Mouse (Mus musculus) CH12.LX (cell line): ENCODE results near the gene Arhgap28. TPM values are rescaled to one million over a fixed set of nuclear protein-coding genes. Genes with fewer than 3 reads are reported as not detected.

Experiments used
- DNase-seq: peaks from one replicate; pipeline ENCODE4 v3.0.0-alpha.2; 2013; ENCODE audit errors: extremely low read depth
- H3K27ac ChIP-seq: 2 replicates; pipeline ENCODE4 v1.5.1; 2012; ENCODE audit warnings: low read depth, mild to moderate bottlenecking, control low read depth, moderate library complexity; ENCODE audit not compliant: insufficient read depth
- H3K27me3 ChIP-seq: replicated peaks from 2 replicates; pipeline ENCODE3; 2012; ENCODE audit warnings: inconsistent platforms
- H3K36me3 ChIP-seq, 2 experiments: replicated peaks in 1 of 2; 2 replicates each; pipeline versions ENCODE3 to v1.6.1; 2012; ENCODE audit warnings: inconsistent platforms in 1 of 2, low read length in 1 of 2, mild to moderate bottlenecking in 1 of 2, mixed read lengths in 1 of 2, moderate library complexity in 1 of 2; ENCODE audit not compliant: control insufficient read depth in 1 of 2, insufficient read depth in 1 of 2
- H3K4me1 ChIP-seq, 2 experiments: 2 replicates each; pipeline ENCODE4 v1.6.1; 2012; ENCODE audit warnings: inconsistent platforms in 1 of 2, moderate library complexity in 1 of 2; ENCODE audit not compliant: insufficient read depth in 2 of 2, control insufficient read depth in 1 of 2
- H3K4me2 ChIP-seq: 2 replicates; pipeline ENCODE4 v1.6.1; 2012; ENCODE audit warnings: low read depth, mild to moderate bottlenecking, control low read depth; ENCODE audit not compliant: poor library complexity, insufficient read depth, severe bottlenecking
- H3K4me3 ChIP-seq, 3 experiments: fragments of 150-350 bp in 1 of 3; sonication (generic) in 1 of 3; replicated peaks in 1 of 3; 2 replicates each; pipeline versions ENCODE3 to v1.5.1; 2011 to 2012; ENCODE audit warnings: low read depth in 2 of 3, low read length in 2 of 3, mild to moderate bottlenecking in 2 of 3, moderate library complexity in 2 of 3, control low read depth in 1 of 3, improper control_type of control experiment in 1 of 3, inconsistent platforms in 1 of 3, mixed read lengths in 1 of 3; ENCODE audit not compliant: poor library complexity in 1 of 3
- H3K79me2 ChIP-seq: replicated peaks from 2 replicates; pipeline ENCODE4 v1.6.1; 2012; ENCODE audit warnings: mild to moderate bottlenecking, moderate library complexity; ENCODE audit not compliant: control insufficient read depth, poor library complexity, insufficient read depth, severe bottlenecking; ENCODE audit errors: extremely low read depth
- H3K9ac ChIP-seq: 2 replicates; pipeline ENCODE4 v1.6.1; 2012; ENCODE audit warnings: low read depth, mild to moderate bottlenecking, control low read depth, moderate library complexity; ENCODE audit not compliant: insufficient read depth
- H3K9me3 ChIP-seq: replicated peaks from 2 replicates; pipeline ENCODE3; 2012; ENCODE audit warnings: low read length, inconsistent platforms, mixed read lengths
- BHLHE40 ChIP-seq: IDR thresholded peaks from 2 replicates; pipeline ENCODE4 v1.6.1; 2011; ENCODE audit warnings: mild to moderate bottlenecking, low read depth, low read length, improper control_type of control experiment
- CHD1 ChIP-seq: IDR thresholded peaks from 2 replicates; pipeline ENCODE4 v1.6.1; 2012; ENCODE audit warnings: low read depth, low read length, improper control_type of control experiment, inconsistent platforms
- CHD2 ChIP-seq: IDR thresholded peaks from 2 replicates; pipeline ENCODE4 v1.6.1; 2011; ENCODE audit warnings: low read length, improper control_type of control experiment
- E2F4 ChIP-seq: IDR thresholded peaks from 2 replicates; pipeline ENCODE4 v1.6.1; 2011; ENCODE audit warnings: low read depth, low read length, improper control_type of control experiment; ENCODE audit not compliant: insufficient replicate concordance
- ELF1 ChIP-seq: IDR thresholded peaks from 2 replicates; pipeline ENCODE4 v1.6.1; 2014; ENCODE audit warnings: low read depth, mild to moderate bottlenecking, inconsistent platforms, low read length, improper control_type of control experiment
- ETS1 ChIP-seq: conservative IDR thresholded peaks from 2 replicates; pipeline ENCODE4 v1.6.1; 2012; ENCODE audit warnings: low read depth, mild to moderate bottlenecking, inconsistent platforms, low read length, improper control_type of control experiment, moderate library complexity
- GABPA ChIP-seq: IDR thresholded peaks from 2 replicates; pipeline ENCODE4 v1.6.1; 2012; ENCODE audit warnings: low read depth, low read length, improper control_type of control experiment, inconsistent platforms; ENCODE audit not compliant: insufficient replicate concordance
- HCFC1 ChIP-seq: IDR thresholded peaks from 2 replicates; pipeline ENCODE4 v1.6.1; 2012; ENCODE audit warnings: low read depth, mild to moderate bottlenecking, inconsistent platforms, low read length, improper control_type of control experiment
- JUN ChIP-seq: IDR thresholded peaks from 2 replicates; pipeline ENCODE4 v1.6.1; 2011; ENCODE audit warnings: low read depth, mild to moderate bottlenecking, low read length, improper control_type of control experiment, moderate library complexity; ENCODE audit not compliant: insufficient read depth
- JUND ChIP-seq: conservative IDR thresholded peaks from 2 replicates; pipeline ENCODE4 v1.6.1; 2011; ENCODE audit warnings: low read depth, low read length, improper control_type of control experiment
- MAFK ChIP-seq: IDR thresholded peaks from 2 replicates; pipeline ENCODE4 v1.6.1; 2011; ENCODE audit warnings: low read length, improper control_type of control experiment; ENCODE audit not compliant: insufficient replicate concordance
- MAX ChIP-seq: IDR thresholded peaks from 2 replicates; pipeline ENCODE4 v1.6.1; 2011; ENCODE audit warnings: low read length, improper control_type of control experiment
- MXI1 ChIP-seq: IDR thresholded peaks from 2 replicates; pipeline ENCODE4 v1.6.1; 2011; ENCODE audit warnings: mild to moderate bottlenecking, low read depth, low read length, improper control_type of control experiment
- NRF1 ChIP-seq: IDR thresholded peaks from 2 replicates; pipeline ENCODE4 v1.6.1; 2014; ENCODE audit warnings: low read depth, mild to moderate bottlenecking, inconsistent platforms, low read length, improper control_type of control experiment, moderate library complexity
- PAX5 ChIP-seq: IDR thresholded peaks from 2 replicates; pipeline ENCODE4 v1.6.1; 2012; ENCODE audit warnings: low read length, inconsistent platforms, mixed read lengths
- POLR2A ChIP-seq: IDR thresholded peaks from 2 replicates; pipeline ENCODE4 v1.6.1; 2011; ENCODE audit warnings: low read depth, mild to moderate bottlenecking, improper control_type of control experiment, low read length
- POLR2AphosphoS2 ChIP-seq: IDR thresholded peaks from 2 replicates; pipeline ENCODE4 v1.6.1; 2011; ENCODE audit warnings: low read depth, low read length, improper control_type of control experiment
- RCOR1 ChIP-seq: conservative IDR thresholded peaks from 2 replicates; pipeline ENCODE4 v1.6.1; 2012; ENCODE audit warnings: low read depth, mild to moderate bottlenecking, inconsistent platforms, low read length, improper control_type of control experiment
- SIN3A ChIP-seq: IDR thresholded peaks from 2 replicates; pipeline ENCODE4 v1.6.1; 2012; ENCODE audit warnings: low read length, improper control_type of control experiment, inconsistent platforms
- SMC3 ChIP-seq: IDR thresholded peaks from 2 replicates; pipeline ENCODE4 v1.6.1; 2011; ENCODE audit warnings: low read depth, low read length, improper control_type of control experiment
- TBP ChIP-seq: conservative IDR thresholded peaks from 2 replicates; pipeline ENCODE4 v1.6.1; 2011; ENCODE audit warnings: low read depth, low read length, improper control_type of control experiment
- TCF12 ChIP-seq: IDR thresholded peaks from 2 replicates; pipeline ENCODE4 v1.6.1; 2014; ENCODE audit warnings: low read depth, mild to moderate bottlenecking, inconsistent platforms, low read length, improper control_type of control experiment
- UBTF ChIP-seq: IDR thresholded peaks from 2 replicates; pipeline ENCODE4 v1.6.1; 2012; ENCODE audit warnings: low read depth, mild to moderate bottlenecking, inconsistent platforms, low read length, improper control_type of control experiment, moderate library complexity
- USF1 ChIP-seq: IDR thresholded peaks from 2 replicates; pipeline ENCODE4 v1.6.1; 2014; ENCODE audit warnings: low read depth, mild to moderate bottlenecking, inconsistent platforms, low read length, improper control_type of control experiment
- ZC3H11A ChIP-seq: IDR thresholded peaks from 2 replicates; pipeline ENCODE4 v1.6.1; 2012; ENCODE audit warnings: low read depth, mild to moderate bottlenecking, inconsistent platforms, low read length, improper control_type of control experiment
- ZMIZ1 ChIP-seq: IDR thresholded peaks from 2 replicates; pipeline ENCODE4 v1.6.1; 2012; ENCODE audit warnings: low read depth, mild to moderate bottlenecking, inconsistent platforms, low read length, improper control_type of control experiment
- ZNF384 ChIP-seq: IDR thresholded peaks from 2 replicates; pipeline ENCODE4 v1.6.1; 2012; ENCODE audit warnings: low read depth, low read length, improper control_type of control experiment, inconsistent platforms
- dilution Hi-C: fragments of 300-500 bp; cut with MboI; formaldehyde crosslinking; loops from 2 replicates; pipeline ENCODE4 v1.14.3; 2020; ENCODE audit warnings: low sequenced_read_pairs; ENCODE audit not compliant: extremely low pct_unique_long_range_greater_than_20kb, extremely low pct_ligation_motif_present
- in situ Hi-C: fragments of 300-500 bp; cut with MboI; formaldehyde crosslinking; loops from 3 replicates; pipeline ENCODE4 v1.14.3; 2019; ENCODE audit warnings: low sequenced_read_pairs, low pct_ligation_motif_present, low pct_unique_long_range_greater_than_20kb, mixed read lengths
- polyA plus RNA-seq: library from polyadenylated mRNA; unstranded; fragments of >175 nt; gene quantifications from 2 replicates; pipeline ENCODE4 v1.2.1, GENCODE M21; 2012; ENCODE audit warnings: low read depth; ENCODE audit not compliant: insufficient read length
- total RNA-seq, 2 experiments: library from RNA; depleted of rRNA; stranded (reverse); fragments of 300-350 nt in 1 of 2; fragments of >200 nt in 1 of 2; gene quantifications; 2 replicates each; pipeline ENCODE4 v1.2.3; 2012 to 2014

Gene Arhgap28
- total and polyA plus RNA-seq, 3 experiments: not detected

GRCm38 (mm10) chr17:67869731-67870601, 134.0 kb downstream of the Arhgap28 start:
- H3K9me3 ChIP-seq: peaks cover 81% of the 10 kb centered on the region
- H3K36me3 ChIP-seq: no peaks in the 10 kb centered on the region
- no peak overlapping the region for H3K4me3 ChIP-seq
- no peaks in the 10 kb centered on the region for H3K27me3 ChIP-seq
- TF ChIP-seq POLR2AphosphoS2 (no peak), ZMIZ1 (no peak), POLR2A (no peak), CHD1 (no peak), UBTF (no peak), RCOR1 (no peak), ZC3H11A (no peak), ELF1 (no peak), USF1 (no peak), E2F4 (no peak), ZNF384 (no peak), JUN (no peak), HCFC1 (no peak), SIN3A (no peak), PAX5 (no peak), BHLHE40 (no peak), SMC3 (no peak), TBP (no peak)
- H3K4me1 ChIP-seq: no peaks in the 10 kb centered on the region
- DNase-seq: no peak
- in situ Hi-C loops (no loop called here), dilution Hi-C loops (no loop called here)
- no peaks in the 10 kb centered on the region for H3K79me2 ChIP-seq
- H3K27ac ChIP-seq: no peak overlapping the region
- no peak overlapping the region for H3K9ac ChIP-seq
- no peak overlapping the region for H3K4me2 ChIP-seq

GRCm38 (mm10) chr17:67866541-67867241, 137.2 kb downstream of the Arhgap28 start:
- Histone ChIP-seq H3K79me2 (no peaks in the 10 kb centered on the region), H3K9me3 (peaks cover 79% of the 10 kb centered on the region), H3K27ac (no peak overlapping the region), H3K4me1 (no peaks in the 10 kb centered on the region), H3K4me2 (no peak overlapping the region), H3K36me3 (no peaks in the 10 kb centered on the region), H3K9ac (no peak overlapping the region), H3K27me3 (no peaks in the 10 kb centered on the region), H3K4me3 (no peak overlapping the region)
- TF ChIP-seq ZNF384 (no peak), MAFK (no peak), NRF1 (no peak), ZC3H11A (no peak), ETS1 (no peak), GABPA (no peak), SMC3 (no peak), BHLHE40 (no peak), JUND (no peak), TCF12 (no peak), JUN (no peak), MAX (no peak), POLR2AphosphoS2 (no peak), MXI1 (no peak), CHD2 (no peak), E2F4 (no peak), PAX5 (no peak), POLR2A (no peak)
- dilution Hi-C loops: no loop called here
- no peak for DNase-seq
- in situ Hi-C loops: no loop called here
